Mouse (Mus musculus) heart, postnatal 0 days (tissue): ENCODE measurements at regions not wholly inside any gene's neighbourhood (a gene's known extent, or its start where the extent isn't known, plus 50 kb on each side); places are given as distances from the start of the nearest gene placed in this dataset.

ENCODE experiments used
- ATAC-seq: fragments of 200-750 bp; cut with Nextera tagmentation; 2 replicates; pipeline ENCODE4 v1.8.0; 2017; ENCODE audit warnings: low read depth, moderate number of reproducible peaks, moderate library complexity; ENCODE audit not compliant: insufficient read depth
- DNase-seq: peaks from one replicate; pipeline ENCODE4 v3.0.0-alpha.2; 2016; ENCODE audit warnings: low spot score
- H3K27ac ChIP-seq: fragments of 300-500 bp; sonication (generic); 2 replicates; pipeline ENCODE4 v1.5.1; 2014; ENCODE audit warnings: low read depth, mild to moderate bottlenecking
- H3K27me3 ChIP-seq: fragments of 300-500 bp; sonication (generic); 2 replicates; pipeline ENCODE4 v1.6.1; 2014; ENCODE audit warnings: low read length, mixed read lengths; ENCODE audit not compliant: control insufficient read depth, insufficient read depth
- H3K36me3 ChIP-seq: fragments of 300-500 bp; sonication (generic); replicated peaks from 2 replicates; pipeline ENCODE4 v1.6.1; 2014; ENCODE audit warnings: low read length, mixed read lengths; ENCODE audit not compliant: control insufficient read depth, insufficient read depth
- H3K4me1 ChIP-seq: fragments of 300-500 bp; sonication (generic); 2 replicates; pipeline ENCODE4 v1.6.1; 2014; ENCODE audit warnings: antibody characterized with exemption; ENCODE audit not compliant: control insufficient read depth, insufficient read depth
- H3K4me2 ChIP-seq: fragments of 300-500 bp; sonication (generic); 2 replicates; pipeline ENCODE4 v1.6.1; 2014; ENCODE audit warnings: low read depth, mild to moderate bottlenecking, low read length, moderate library complexity
- H3K4me3 ChIP-seq: fragments of 300-500 bp; sonication (generic); 2 replicates; pipeline ENCODE4 v1.5.1; 2014; ENCODE audit warnings: low read depth, low read length
- H3K9ac ChIP-seq: fragments of 300-500 bp; sonication (generic); replicated peaks from 2 replicates; pipeline ENCODE4 v1.6.1; 2014; ENCODE audit warnings: low read depth, low read length, mixed read lengths
- H3K9me3 ChIP-seq: fragments of 300-500 bp; sonication (generic); replicated peaks from 2 replicates; pipeline ENCODE4 v1.6.1; 2016; ENCODE audit warnings: low read length; ENCODE audit not compliant: control insufficient read depth
- CTCF ChIP-seq: IDR thresholded peaks from 2 replicates; pipeline ENCODE4 v1.5.1; 2016; ENCODE audit warnings: antibody characterized with exemption, control low read depth, low read depth
- EP300 ChIP-seq: IDR thresholded peaks from 2 replicates; pipeline ENCODE4 v1.6.1; 2016; ENCODE audit warnings: antibody characterized with exemption, low read depth
- WGBS: fragments of 180-500 bp; shearing (Covaris S2); extraction: QIAGEN DNeasy Blood & Tissue Kit; methylation state at CpG from one replicate; pipeline ENCODE4 v1.1.7; 2014; 5-methylcytosine and 5-hydroxymethylcytosine counted together

DNA sequence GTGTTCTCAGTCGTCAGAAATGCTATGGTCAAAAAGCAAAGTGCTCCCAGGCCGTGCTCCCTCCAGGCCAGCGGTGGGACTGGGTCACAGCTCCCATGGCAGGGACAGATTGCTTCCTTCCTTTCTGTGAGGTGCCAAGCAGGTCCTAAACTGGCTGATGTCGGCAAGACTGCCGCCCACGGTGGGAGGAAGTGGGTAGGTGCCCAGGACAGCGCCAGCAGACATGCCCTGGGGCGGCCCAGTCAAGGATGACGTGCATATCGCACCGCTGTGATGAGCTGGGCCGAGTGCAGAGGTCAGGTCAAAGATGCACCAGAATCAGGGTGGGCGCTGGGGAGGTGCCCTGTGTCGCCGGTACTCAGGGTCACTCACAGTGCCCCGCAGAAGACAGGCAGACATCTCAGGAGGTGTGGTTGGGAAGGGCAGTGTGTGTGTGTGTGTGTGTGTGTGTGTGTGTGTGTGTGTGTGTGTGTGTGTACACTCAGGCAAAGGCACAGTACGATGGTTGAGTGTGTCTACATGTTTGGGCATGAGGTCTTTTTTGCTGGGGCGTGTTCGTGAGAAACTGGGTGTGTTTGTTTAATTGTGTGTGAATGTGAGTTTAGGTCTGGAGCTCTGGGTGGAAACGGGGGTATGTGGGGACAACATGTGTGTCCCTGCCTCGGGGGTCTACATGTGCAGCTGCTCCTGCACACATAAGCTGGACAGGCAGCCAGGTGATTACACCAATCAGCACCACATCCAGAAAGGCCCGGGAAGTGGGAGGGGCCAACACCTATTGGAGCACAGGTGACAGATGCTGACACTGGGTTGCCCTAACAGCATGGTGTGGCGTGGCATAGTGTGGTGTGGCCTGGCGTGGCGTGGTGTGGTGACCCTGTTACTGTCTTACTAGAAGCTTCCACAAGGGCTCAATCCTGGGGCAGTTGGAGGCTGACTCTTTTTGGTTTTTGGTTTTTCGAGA, 100.5 kb upstream of the Ptpn1 start:
- no peak overlapping the region for H3K4me2 ChIP-seq

DNA sequence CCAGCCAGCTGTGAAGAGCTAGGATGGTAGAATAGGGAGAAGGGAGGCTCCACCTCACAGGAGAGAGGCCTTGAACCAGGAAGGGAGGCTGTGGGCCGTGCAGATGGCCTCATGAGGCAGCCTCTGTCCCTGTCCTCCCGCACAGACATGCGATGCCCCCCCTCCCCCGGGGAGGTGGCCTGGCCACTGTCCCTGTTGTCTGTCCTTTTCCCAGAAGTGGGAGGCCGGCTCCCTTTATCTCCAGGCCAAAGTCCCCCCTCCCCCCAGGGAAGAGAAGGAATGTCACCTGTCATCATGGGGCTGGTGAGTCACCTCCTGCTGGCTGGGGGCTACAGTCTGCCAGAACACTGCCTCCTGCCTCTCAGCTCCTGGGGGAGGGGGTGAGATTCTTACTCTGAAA, 103.6 kb upstream of the Ptpn1 start:
- no peak overlapping the region; the same call in 1 of the 2 replicates for H3K9ac ChIP-seq
- peaks cover 14% of the 10 kb centered on the region for H3K4me1 ChIP-seq
- H3K4me3 ChIP-seq, result no peak overlapping the region
- DNase-seq, result peak; percentile 84
- TF ChIP-seq CTCF (no peak), EP300 (peak; percentile 98)
- peak; percentile 84 for ATAC-seq
- no peak overlapping the region for H3K4me2 ChIP-seq
- H3K36me3 ChIP-seq, result no peaks in the 10 kb centered on the region
- no peaks in the 10 kb centered on the region for H3K9me3 ChIP-seq
- H3K27ac ChIP-seq, result peak overlapping the region; percentile 54
- 4% methylated on average over 5 of the region's 5 CpGs for WGBS
- H3K27me3 ChIP-seq, result no peaks in the 10 kb centered on the region

More for the DNA sequence above, 100.5 kb upstream of the Ptpn1 start:
- Histone ChIP-seq H3K9ac (no peak overlapping the region), H3K4me3 (no peak overlapping the region), H3K27me3 (no peaks in the 10 kb centered on the region), H3K27ac (no peak overlapping the region), H3K4me1 (peaks cover 31% of the 10 kb centered on the region), H3K36me3 (no peaks in the 10 kb centered on the region), H3K9me3 (no peaks in the 10 kb centered on the region)
- 82% methylated on average over 26 of the region's 26 CpGs for WGBS
- TF ChIP-seq EP300 (no peak), CTCF (no peak)
- ATAC-seq (no peak), DNase-seq (no peak)

- no peak for DNase-seq
These were observed 104.7 kb upstream of the Ptpn1 start for GRCm38 (mm10) chr2:167826922-167827703.

GRCm38 (mm10) chr2:167823513-167823912, 108.3 kb upstream of the Ptpn1 start:
- Histone ChIP-seq H3K27ac (0 out of 2 replicates have a peak overlapping the region, but pooled peaks have one; percentile 8), H3K9ac (no peak overlapping the region), H3K9me3 (no peaks in the 10 kb centered on the region), H3K4me1 (peaks cover 9% of the 10 kb centered on the region), H3K4me2 (no peak overlapping the region), H3K27me3 (no peaks in the 10 kb centered on the region), H3K4me3 (no peak overlapping the region), H3K36me3 (no peaks in the 10 kb centered on the region)
- DNase-seq, result no peak
- ATAC-seq, result no peak
- no peak for TF ChIP-seq CTCF
- TF ChIP-seq EP300, result no peak
- WGBS, result 29% methylated on average over 9 of the region's 9 CpGs

More at GRCm38 (mm10) chr2:167826922-167827703, 104.7 kb upstream of the Ptpn1 start:
- Histone ChIP-seq H3K9ac (no peak overlapping the region), H3K4me1 (peaks cover 11% of the 10 kb centered on the region), H3K27ac (peak overlapping the region; percentile 54; the same call in 1 of the 2 replicates), H3K36me3 (no peaks in the 10 kb centered on the region), H3K27me3 (no peaks in the 10 kb centered on the region), H3K4me2 (no peak overlapping the region), H3K9me3 (no peaks in the 10 kb centered on the region), H3K4me3 (no peak overlapping the region)
- TF ChIP-seq EP300 (no peak), CTCF (no peak)
- ATAC-seq, result peak; percentile 15; the same call in 1 of the 2 replicates
- 41% methylated on average over 12 of the region's 12 CpGs for WGBS

- Histone ChIP-seq H3K4me3 (no peak overlapping the region), H3K4me2 (no peak overlapping the region), H3K9ac (no peak overlapping the region), H3K36me3 (no peaks in the 10 kb centered on the region), H3K27me3 (no peaks in the 10 kb centered on the region), H3K9me3 (no peaks in the 10 kb centered on the region), H3K27ac (no peak overlapping the region), H3K4me1 (peaks cover 4% of the 10 kb centered on the region)
- 80% methylated on average over 3 of the region's 3 CpGs for WGBS
- ATAC-seq, result no peak
- no peak for DNase-seq
- TF ChIP-seq CTCF (no peak), EP300 (no peak)
These were observed 108.8 kb upstream of the Ptpn1 start for GRCm38 (mm10) chr2:167823044-167823443.
